Mouse (Mus musculus): Measurements from ENCODE around the gene Bicra.

DNA sequence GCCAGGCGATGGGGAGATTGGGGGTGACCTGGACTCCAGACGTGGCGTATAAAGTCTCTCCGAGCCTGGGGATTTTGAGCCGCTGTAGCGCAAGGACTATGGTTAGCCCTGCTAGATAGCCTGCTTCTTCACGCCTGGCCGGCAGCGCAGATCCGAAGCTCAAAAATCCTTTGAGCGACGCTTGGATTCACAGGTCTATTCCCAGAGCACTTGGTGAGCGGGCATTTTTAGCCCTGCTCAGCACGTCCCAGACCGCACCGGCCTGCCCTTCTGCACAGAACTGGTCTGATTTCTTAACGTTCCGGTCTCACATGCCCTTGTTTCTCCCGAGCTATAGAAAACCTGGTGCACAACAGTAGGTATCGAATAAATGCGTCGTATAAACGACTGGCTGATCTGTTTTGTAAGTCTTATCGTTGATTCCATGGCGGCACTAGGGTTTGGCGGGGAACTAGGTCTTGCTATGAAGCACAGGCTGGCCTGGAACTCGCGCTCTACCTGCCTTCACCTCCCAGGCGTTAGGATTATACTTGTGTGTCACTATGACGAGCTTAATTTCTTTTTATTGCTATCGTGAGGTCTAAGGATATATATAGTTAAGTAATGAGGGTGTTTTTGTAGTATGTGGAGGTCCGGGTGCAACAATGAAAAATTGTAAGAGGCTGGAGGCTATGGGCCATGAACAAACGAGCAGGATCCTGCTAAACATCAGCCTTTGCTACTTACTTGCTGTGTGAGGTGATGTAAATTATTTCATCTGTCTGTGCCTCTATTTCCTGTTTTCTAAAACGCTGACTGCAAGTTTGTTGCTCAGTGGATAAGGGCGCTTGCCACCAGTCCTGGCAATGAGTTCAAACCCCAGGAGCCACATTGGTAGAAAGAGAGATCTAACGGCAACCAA is 1.2 kb upstream of the Bicra start:
- no peak for TF ChIP-seq CTCF (IDR thresholded peaks at IDR 0.05)
- TF ChIP-seq EP300 (IDR thresholded peaks at IDR 0.05; ENCODE audit: insufficient read depth, low read depth, low read length): no peak
